Mouse (Mus musculus) forelimb bud, embryonic 11.5 days (tissue): ENCODE results near the gene Sec1.

Source experiments
- DNase-seq: peaks from one replicate; pipeline ENCODE4 v3.0.0-alpha.2; 2012; ENCODE audit warnings: low read depth, low spot score

Gene Sec1

GRCm38 (mm10) chr7:45693921-45694591 lies at the start of gene Sec1:
Gene Sec1 (minus strand): TSS chr7:45694402.
- no peak for DNase-seq

- no peak for DNase-seq
Measured at GRCm38 (mm10) chr7:45742338-45742737, 48.1 kb upstream of the Sec1 start.

- DNase-seq = no peak
Measured at GRCm38 (mm10) chr7:45741777-45742176, 47.6 kb upstream of the Sec1 start.

DNA sequence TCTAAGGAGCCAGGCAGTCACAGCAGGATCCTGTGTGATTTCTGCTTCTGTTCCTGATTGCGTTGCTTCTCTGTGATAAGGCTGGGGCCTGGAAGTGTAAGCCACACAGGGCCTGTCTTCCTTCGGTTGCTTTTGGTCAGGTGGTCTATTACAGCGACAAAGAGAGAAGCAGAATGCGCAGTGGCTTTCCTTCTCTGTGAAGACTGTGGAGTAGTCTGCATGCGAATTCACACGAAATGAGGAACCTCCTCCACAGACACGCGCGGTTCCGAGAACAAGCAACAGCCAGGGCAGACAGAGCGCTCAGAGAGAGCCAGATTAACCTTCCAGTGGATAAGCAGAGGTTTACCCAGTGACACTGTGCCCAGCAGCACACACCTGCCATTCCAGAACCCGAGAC lies 47.1 kb upstream of the Sec1 start:
- DNase-seq = no peak

DNA sequence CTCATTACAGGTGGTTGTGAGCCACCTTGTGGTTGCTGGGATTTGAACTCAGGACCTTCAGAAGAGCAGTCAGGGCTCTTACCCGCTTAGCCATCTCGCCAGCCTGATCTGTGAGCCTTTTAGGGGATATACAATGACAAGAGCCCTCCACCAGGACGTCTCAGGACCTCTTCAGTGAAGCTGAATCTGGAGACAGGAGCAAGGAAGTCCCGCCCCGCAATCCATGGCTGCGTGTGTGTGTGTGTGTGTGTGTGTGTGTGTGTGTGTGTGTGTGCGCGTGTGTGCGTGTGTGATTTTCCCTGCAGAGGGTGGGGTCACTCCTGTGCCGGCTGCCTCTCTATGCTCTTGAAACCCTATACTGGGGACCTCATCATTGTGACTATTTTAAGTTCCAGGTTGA lies 45.6 kb upstream of the Sec1 start:
- DNase-seq = no peak

DNA sequence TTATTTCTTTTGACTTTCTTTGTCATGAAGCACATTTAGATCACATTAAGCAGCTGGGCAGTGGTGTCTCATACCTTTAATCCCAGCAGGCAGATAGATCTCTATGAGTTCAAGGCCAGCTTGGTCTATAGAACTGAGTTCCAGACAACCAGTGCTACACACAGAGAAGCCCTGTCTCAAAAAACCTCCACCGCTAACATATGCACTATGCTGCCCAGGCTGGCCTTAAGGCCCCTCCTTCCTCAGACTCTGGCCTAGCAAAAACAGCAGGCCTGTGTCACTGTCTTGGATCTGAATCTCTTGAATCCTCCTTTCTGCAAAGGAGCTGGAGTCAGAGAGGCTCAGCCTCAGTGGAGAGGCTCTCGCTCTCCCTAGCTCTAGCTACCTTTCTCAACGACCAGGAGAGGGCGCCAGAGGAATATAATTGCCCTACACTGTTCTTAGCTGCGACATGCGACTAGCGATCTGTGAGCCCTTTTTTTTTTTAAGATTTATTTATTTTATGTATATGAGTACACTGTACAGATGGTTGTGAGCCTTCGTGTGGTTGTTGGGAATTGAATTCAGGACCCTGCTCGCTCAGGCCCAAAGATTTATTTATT lies 45.1 kb upstream of the Sec1 start:
- DNase-seq = peak; percentile 90

GRCm38 (mm10) chr7:45733477-45733876 lies 39.3 kb upstream of the Sec1 start:
- no peak for DNase-seq

DNA sequence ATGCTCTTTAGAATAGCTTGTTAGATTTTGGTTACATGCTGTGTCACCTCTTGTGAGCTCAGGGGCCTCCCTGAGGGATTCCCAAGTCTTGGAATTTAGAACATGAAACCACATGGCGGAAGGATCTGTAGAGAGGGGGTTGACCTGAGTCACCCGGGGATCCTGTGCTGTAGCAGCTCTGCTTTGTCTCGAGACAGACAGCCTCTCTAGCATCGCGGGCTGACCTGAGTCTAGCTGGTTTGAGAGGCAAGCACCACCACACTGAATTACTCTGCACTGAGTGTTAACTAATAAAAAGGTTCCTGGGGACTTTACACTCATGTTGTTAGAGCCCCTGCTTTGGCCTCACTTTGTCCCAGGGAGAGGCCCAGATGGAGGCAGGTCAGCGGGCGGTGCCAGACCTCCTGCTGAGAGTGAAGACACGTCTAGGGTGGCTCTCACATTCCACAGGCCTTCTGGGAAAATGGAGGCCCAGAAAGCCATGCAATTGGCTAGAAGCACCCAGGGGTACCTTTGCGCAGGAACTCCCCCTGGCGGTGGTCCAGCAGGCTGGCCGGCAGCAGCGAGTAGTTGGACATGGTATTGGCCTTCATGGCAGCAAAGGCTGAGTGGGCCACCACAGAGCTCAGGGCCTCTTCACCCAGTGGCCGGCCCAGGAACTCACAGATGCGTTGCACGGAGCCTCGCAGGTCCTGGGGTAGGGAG lies 36.7 kb upstream of the Sec1 start:
- peak; percentile 70 for DNase-seq

DNA sequence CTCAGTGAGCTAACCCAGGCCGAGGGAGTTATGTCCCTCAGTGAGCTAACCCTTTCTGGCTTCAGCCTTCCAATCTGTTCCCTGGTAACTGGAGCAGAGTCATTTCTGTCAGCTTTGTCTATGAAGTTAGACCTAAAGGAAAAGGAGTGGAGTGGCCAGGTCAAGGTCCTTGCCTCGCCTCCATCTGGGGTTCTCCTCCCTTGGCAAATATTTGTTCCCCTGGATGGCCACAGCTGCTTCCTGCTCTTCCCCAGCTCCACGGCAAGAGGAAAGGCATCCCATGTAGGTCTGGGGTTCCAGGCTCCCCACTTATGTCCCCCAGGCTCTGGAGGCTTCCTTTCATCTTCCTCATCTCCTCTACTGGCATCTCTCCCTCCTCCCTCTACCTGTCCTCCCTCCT lies 33.4 kb upstream of the Sec1 start:
- DNase-seq = no peak

- DNase-seq = no peak
Measured at GRCm38 (mm10) chr7:45726419-45726818, 32.2 kb upstream of the Sec1 start.

GRCm38 (mm10) chr7:45725713-45726112 lies 31.5 kb upstream of the Sec1 start, which contains the start of gene Spaca4:
Gene Spaca4 (minus strand): TSS chr7:45725813.
- no peak for DNase-seq

DNA sequence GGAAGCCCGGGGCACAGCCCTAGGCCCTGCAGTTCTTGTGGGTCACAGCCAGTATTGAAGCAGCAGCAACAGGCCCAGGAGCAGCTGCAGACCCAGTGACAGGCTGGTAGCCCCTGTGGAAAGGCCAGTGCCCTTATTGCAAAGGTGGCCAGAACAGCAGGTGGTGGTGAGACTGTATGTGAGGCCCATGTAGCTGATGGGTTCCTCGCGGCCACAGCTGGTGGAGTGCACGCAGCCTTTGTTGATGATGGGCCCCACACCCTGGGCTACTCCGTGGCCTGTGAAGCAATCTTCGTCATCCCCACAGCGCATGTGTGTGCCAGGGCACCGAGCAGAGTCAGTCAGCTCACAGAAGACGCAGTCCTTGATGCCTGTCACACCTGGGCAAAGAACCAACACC lies 30.9 kb upstream of the Sec1 start:
- no peak for DNase-seq

DNA sequence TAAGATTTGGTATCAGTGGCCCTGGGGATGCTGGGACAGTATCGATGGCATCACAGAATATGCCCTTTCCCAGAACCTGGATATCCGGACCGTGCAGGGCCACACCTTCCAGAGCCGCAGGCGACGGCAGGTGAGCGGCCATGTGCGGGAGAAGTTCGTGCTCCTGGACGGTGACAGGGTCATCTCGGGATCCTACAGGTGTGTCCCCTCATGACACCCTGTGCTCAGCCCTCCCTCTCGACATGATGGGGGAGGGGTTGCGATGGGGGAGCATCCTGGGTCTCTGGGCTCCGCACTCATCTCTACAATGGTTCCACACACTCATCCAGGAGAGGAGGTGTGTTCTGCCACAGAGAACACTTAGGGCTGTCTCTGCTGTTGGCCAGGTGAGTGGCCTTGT lies 29.6 kb upstream of the Sec1 start:
- DNase-seq = no peak

GRCm38 (mm10) chr7:45723301-45723700 lies 29.1 kb upstream of the Sec1 start:
- no peak for DNase-seq

DNA sequence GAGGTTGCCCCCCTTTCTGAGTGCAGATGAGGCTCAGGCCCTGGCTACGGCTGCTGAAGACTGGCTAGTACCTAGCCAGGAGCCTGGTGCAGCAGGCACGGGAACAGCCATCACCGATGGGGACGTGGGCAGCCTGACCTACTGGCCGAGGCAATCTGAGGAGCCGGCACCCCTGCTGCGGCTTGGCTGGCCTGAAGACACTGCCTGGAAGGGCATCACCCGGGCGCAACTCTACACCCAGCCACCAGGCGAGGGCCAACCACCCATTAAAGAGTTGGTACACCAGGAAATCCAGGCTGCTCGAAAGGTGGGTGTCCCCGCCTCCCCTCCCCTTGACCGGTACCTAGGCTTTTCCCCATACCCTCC lies 28.1 kb upstream of the Sec1 start:
- DNase-seq = no peak

GRCm38 (mm10) chr7:45721642-45722347 lies 27.6 kb upstream of the Sec1 start:
- DNase-seq = no peak

DNA sequence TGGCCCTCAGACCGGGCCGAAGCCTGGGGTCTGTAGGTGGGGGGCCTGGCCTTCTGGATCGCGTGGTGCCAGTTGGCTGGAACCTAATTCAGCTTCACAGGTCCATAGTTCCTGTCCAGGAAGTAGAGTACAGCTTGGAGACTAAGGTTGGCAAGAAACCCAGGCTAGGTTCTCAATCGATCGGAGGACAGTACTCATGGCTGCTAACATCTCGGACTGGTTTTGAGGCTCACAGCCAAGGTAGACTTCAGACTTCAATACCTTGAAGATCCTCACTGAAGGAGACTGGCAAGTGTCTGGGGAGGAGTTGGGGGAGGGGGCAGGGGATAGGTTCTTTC lies 27.0 kb upstream of the Sec1 start:
- DNase-seq = no peak

GRCm38 (mm10) chr7:45720413-45721233 lies 26.4 kb upstream of the Sec1 start, which contains the start of gene Fam83e:
Gene Fam83e (plus strand): TSS chr7:45721212.
- DNase-seq = no peak

- DNase-seq = no peak
Measured at GRCm38 (mm10) chr7:45719738-45720412, 25.7 kb upstream of the Sec1 start.

DNA sequence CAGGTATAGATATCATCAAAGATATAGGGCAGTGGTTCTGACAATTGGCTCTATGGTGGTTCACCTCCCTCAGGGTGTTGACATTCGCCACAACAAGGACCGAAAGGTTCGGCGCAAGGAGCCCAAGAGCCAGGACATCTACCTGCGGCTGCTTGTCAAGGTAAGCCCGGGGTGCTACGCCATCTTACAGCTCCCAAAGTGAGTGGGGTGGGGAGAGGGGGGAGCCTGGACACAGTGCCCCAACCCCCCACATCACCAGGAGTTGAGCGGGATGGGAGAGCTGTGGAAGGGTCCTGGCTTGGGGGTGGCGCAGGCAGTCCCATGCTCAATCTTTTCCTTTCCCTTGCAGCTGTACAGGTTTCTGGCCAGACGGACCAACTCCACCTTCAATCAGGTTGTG lies 25.0 kb upstream of the Sec1 start:
- no peak for DNase-seq

DNA sequence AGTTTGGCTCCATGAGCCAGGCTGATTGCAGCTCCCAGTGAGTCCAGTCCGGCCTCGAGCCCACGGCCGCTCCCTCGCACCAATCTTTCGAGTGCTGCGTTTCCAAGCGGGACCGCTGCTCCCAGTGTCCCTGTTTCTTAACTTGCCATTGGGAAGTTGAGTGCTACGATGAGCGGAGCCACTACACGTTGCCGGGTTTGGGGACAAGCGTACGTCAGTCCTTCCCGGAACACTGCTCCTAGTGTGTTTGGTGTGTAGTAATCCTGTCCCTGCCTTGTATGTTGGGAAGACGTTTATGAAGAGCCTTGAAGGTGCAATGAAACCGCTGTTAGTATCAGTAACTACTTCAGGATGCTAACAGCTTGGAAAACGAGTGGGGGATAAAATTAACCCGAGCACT lies 24.1 kb upstream of the Sec1 start:
- DNase-seq = no peak
